Mouse (Mus musculus) hindbrain, embryonic 14.5 days (tissue): ENCODE measurements around the gene Ubxn11. TPM values are rescaled to one million over a fixed set of nuclear protein-coding genes. Genes with fewer than 3 reads are reported as not detected.
A peak's percentile ranks its signal among the peaks of the same experiment; 100 is the strongest.
"Not testable (repeated sequence)": the region's sequence is repeated elsewhere in the genome, so short reads cannot be mapped to it uniquely, and the experiment has no call there.

ENCODE experiments used
- ATAC-seq: fragments of 200-750 bp; cut with Nextera tagmentation; 2 replicates; pipeline ENCODE4 v1.8.0; 2017; ENCODE audit warnings: moderate number of reproducible peaks, mild to moderate bottlenecking, moderate TSS enrichment, moderate library complexity; ENCODE audit not compliant: low FRiP score
- DNase-seq: peaks from one replicate; pipeline ENCODE4 v3.0.0-alpha.2; 2015; ENCODE audit warnings: low spot score
- H3K27ac ChIP-seq: fragments of 300-500 bp; sonication (generic); 2 replicates; pipeline ENCODE4 v1.5.1; 2014; ENCODE audit warnings: mild to moderate bottlenecking, moderate library complexity
- H3K27me3 ChIP-seq: fragments of 300-500 bp; sonication (generic); 2 replicates; pipeline ENCODE4 v1.6.1; 2014; ENCODE audit warnings: mild to moderate bottlenecking, low read length, mixed read lengths; ENCODE audit not compliant: control insufficient read depth, insufficient read depth
- H3K36me3 ChIP-seq: fragments of 300-500 bp; sonication (generic); replicated peaks from 2 replicates; pipeline ENCODE4 v1.6.1; 2014; ENCODE audit not compliant: control insufficient read depth, insufficient read depth
- H3K4me1 ChIP-seq: fragments of 300-500 bp; sonication (generic); replicated peaks from 2 replicates; pipeline ENCODE4 v1.6.1; 2014; ENCODE audit warnings: antibody characterized with exemption, low read length, mixed read lengths; ENCODE audit not compliant: control insufficient read depth, insufficient read depth
- H3K4me2 ChIP-seq: fragments of 300-500 bp; sonication (generic); replicated peaks from 2 replicates; pipeline ENCODE4 v1.6.1; 2014; ENCODE audit warnings: mild to moderate bottlenecking, moderate library complexity
- H3K4me3 ChIP-seq: fragments of 300-500 bp; sonication (generic); replicated peaks from 2 replicates; pipeline ENCODE4 v1.5.1; 2014; ENCODE audit warnings: mild to moderate bottlenecking, low read length
- H3K9ac ChIP-seq: fragments of 300-500 bp; sonication (generic); 2 replicates; pipeline ENCODE4 v1.6.1; 2014
- H3K9me3 ChIP-seq: fragments of 300-500 bp; sonication (generic); 2 replicates; pipeline ENCODE4 v1.6.1; 2016; ENCODE audit warnings: low read length; ENCODE audit not compliant: control insufficient read depth
- WGBS: fragments of 180-500 bp; shearing (Covaris S2); extraction: QIAGEN DNeasy Blood & Tissue Kit; methylation state at CpG from one replicate; pipeline ENCODE4 v1.1.7; 2014; 5-methylcytosine and 5-hydroxymethylcytosine counted together
- polyA plus RNA-seq: library from polyadenylated mRNA; unstranded; fragments of >200 nt; fragmentation: Nextera tagmentation; extraction: Ambion mirVana; gene quantifications from 2 replicates; pipeline ENCODE4 v1.2.1, GENCODE M21; 2014

Ubxn11 gene
- polyA plus RNA-seq, 1 experiment from 2014 or later, result 22.2 TPM

GRCm38 (mm10) chr4:134152112-134152511 lies 49.7 kb downstream of the Ubxn11 start:
- Histone ChIP-seq H3K9ac (no peak overlapping the region), H3K27ac (no peak overlapping the region), H3K9me3 (no peaks in the 10 kb centered on the region), H3K4me2 (no peak overlapping the region), H3K36me3 (peaks cover 53% of the 10 kb centered on the region), H3K4me1 (no peaks in the 10 kb centered on the region), H3K27me3 (no peaks in the 10 kb centered on the region), H3K4me3 (no peak overlapping the region)
- WGBS, result 92% methylated on average over 3 of the region's 3 CpGs
- ATAC-seq, result no peak
- DNase-seq, result no peak

- Histone ChIP-seq H3K4me3 (no peak overlapping the region), H3K9me3 (no peaks in the 10 kb centered on the region), H3K4me1 (no peaks in the 10 kb centered on the region), H3K4me2 (no peak overlapping the region), H3K27me3 (0 out of 2 replicates have a peak, but pooled peaks cover 1% of the 10 kb centered on the region), H3K27ac (no peak overlapping the region), H3K9ac (no peak overlapping the region), H3K36me3 (peaks cover 38% of the 10 kb centered on the region)
- DNase-seq (no peak), ATAC-seq (no peak)
- WGBS, result 96% methylated on average over 3 of the region's 3 CpGs
Measured at GRCm38 (mm10) chr4:134153656-134154055, 51.3 kb downstream of the Ubxn11 start.

GRCm38 (mm10) chr4:134154354-134154753 lies 52.0 kb downstream of the Ubxn11 start:
- Histone ChIP-seq H3K27ac (no peak overlapping the region), H3K4me1 (no peaks in the 10 kb centered on the region), H3K9me3 (no peaks in the 10 kb centered on the region), H3K36me3 (peaks cover 31% of the 10 kb centered on the region), H3K27me3 (0 out of 2 replicates have a peak, but pooled peaks cover 6% of the 10 kb centered on the region), H3K4me3 (no peak overlapping the region), H3K9ac (no peak overlapping the region), H3K4me2 (no peak overlapping the region)
- DNase-seq (no peak), ATAC-seq (no peak)
- WGBS, result 98% methylated on average over 3 of the region's 3 CpGs

GRCm38 (mm10) chr4:134155531-134155930 lies 53.2 kb downstream of the Ubxn11 start:
- Histone ChIP-seq H3K9ac (no peak overlapping the region), H3K4me2 (no peak overlapping the region), H3K27me3 (0 out of 2 replicates have a peak, but pooled peaks cover 6% of the 10 kb centered on the region), H3K4me1 (no peaks in the 10 kb centered on the region), H3K27ac (no peak overlapping the region), H3K4me3 (no peak overlapping the region), H3K9me3 (no peaks in the 10 kb centered on the region), H3K36me3 (peaks cover 26% of the 10 kb centered on the region)
- WGBS, result 92% methylated on average over 6 of the region's 6 CpGs
- ATAC-seq (no peak), DNase-seq (no peak)

GRCm38 (mm10) chr4:134155961-134156465 lies 53.6 kb downstream of the Ubxn11 start:
- ATAC-seq (no peak), DNase-seq (no peak)
- no peaks in the 10 kb centered on the region for H3K9me3 ChIP-seq
- H3K36me3 ChIP-seq, result peaks cover 22% of the 10 kb centered on the region
- H3K9ac ChIP-seq, result no peak overlapping the region
- H3K27me3 ChIP-seq, result 0 out of 2 replicates have a peak, but pooled peaks cover 6% of the 10 kb centered on the region
- 94% methylated on average over 10 of the region's 10 CpGs for WGBS
- H3K4me1 ChIP-seq, result no peaks in the 10 kb centered on the region
- H3K4me2 ChIP-seq, result no peak overlapping the region
- no peak overlapping the region for H3K27ac ChIP-seq
- H3K4me3 ChIP-seq, result no peak overlapping the region

GRCm38 (mm10) chr4:134156744-134157143 lies 54.4 kb downstream of the Ubxn11 start:
- 77% methylated on average over 8 of the region's 8 CpGs for WGBS
- ATAC-seq, result no peak

GRCm38 (mm10) chr4:134157558-134157957 lies 55.2 kb downstream of the Ubxn11 start:
- 92% methylated on average over 2 of the region's 2 CpGs for WGBS

More at GRCm38 (mm10) chr4:134156744-134157143, 54.4 kb downstream of the Ubxn11 start:
- Histone ChIP-seq H3K9me3 (no peaks in the 10 kb centered on the region), H3K4me2 (no peak overlapping the region), H3K4me1 (no peaks in the 10 kb centered on the region), H3K4me3 (no peak overlapping the region), H3K27me3 (0 out of 2 replicates have a peak, but pooled peaks cover 6% of the 10 kb centered on the region), H3K36me3 (peaks cover 14% of the 10 kb centered on the region), H3K9ac (no peak overlapping the region), H3K27ac (no peak overlapping the region)
- no peak for DNase-seq

GRCm38 (mm10) chr4:134158774-134159173 lies 56.4 kb downstream of the Ubxn11 start:
- WGBS, result 81% methylated on average over 6 of the region's 6 CpGs

More at GRCm38 (mm10) chr4:134157558-134157957, 55.2 kb downstream of the Ubxn11 start:
- ATAC-seq (no peak), DNase-seq (no peak)
- Histone ChIP-seq H3K36me3 (peaks cover 6% of the 10 kb centered on the region), H3K9me3 (no peaks in the 10 kb centered on the region), H3K27ac (no peak overlapping the region), H3K4me2 (no peak overlapping the region), H3K4me3 (no peak overlapping the region), H3K9ac (no peak overlapping the region), H3K4me1 (no peaks in the 10 kb centered on the region), H3K27me3 (0 out of 2 replicates have a peak, but pooled peaks cover 6% of the 10 kb centered on the region)

GRCm38 (mm10) chr4:134160071-134160470 lies 57.7 kb downstream of the Ubxn11 start:
- 9% methylated on average over 30 of the region's 30 CpGs for WGBS
- H3K27ac ChIP-seq, result not testable (repeated sequence)

More at GRCm38 (mm10) chr4:134158774-134159173, 56.4 kb downstream of the Ubxn11 start:
- Histone ChIP-seq H3K4me2 (no peak overlapping the region), H3K9me3 (no peaks in the 10 kb centered on the region), H3K27me3 (0 out of 2 replicates have a peak, but pooled peaks cover 6% of the 10 kb centered on the region), H3K36me3 (peaks cover 5% of the 10 kb centered on the region), H3K4me3 (no peak overlapping the region), H3K4me1 (no peaks in the 10 kb centered on the region), H3K9ac (no peak overlapping the region), H3K27ac (no peak overlapping the region)
- ATAC-seq (no peak), DNase-seq (no peak)

More at GRCm38 (mm10) chr4:134160071-134160470, 57.7 kb downstream of the Ubxn11 start:
- not testable (repeated sequence) for H3K9ac ChIP-seq, H3K4me1 ChIP-seq, H3K27me3 ChIP-seq, H3K9me3 ChIP-seq, H3K36me3 ChIP-seq, ATAC-seq
- peak; percentile 45 for DNase-seq
- Histone ChIP-seq H3K4me2 (peak overlapping the region; percentile 68), H3K4me3 (peak overlapping the region; percentile 38)
